Mouse (Mus musculus): ENCODE measurements at regions not wholly inside any gene's neighbourhood (a gene's known extent, or its start where the extent isn't known, plus 50 kb on each side); places are given as distances from the start of the nearest gene placed in this dataset.

- no peak for TF ChIP-seq EP300 (IDR thresholded peaks at IDR 0.05; ENCODE audit: low read length)
- TF ChIP-seq UBTF (IDR thresholded peaks at IDR 0.05; ENCODE audit: low read depth, low read length): no peak
- TF ChIP-seq CTCF (conservative IDR thresholded peaks at IDR 0.05 in 1 of 2, IDR thresholded peaks at IDR 0.05 in 1 of 2; ENCODE audit: low read depth in 2 of 2, low read length in 2 of 2): no peak
- TF ChIP-seq RCOR1 (conservative IDR thresholded peaks at IDR 0.05; ENCODE audit: low read depth, low read length): no peak
- no peak for TF ChIP-seq USF1 (IDR thresholded peaks at IDR 0.05; ENCODE audit: low read depth, low read length)
- TF ChIP-seq POLR2A (IDR thresholded peaks at IDR 0.05; ENCODE audit: low read depth, low read length): no peak
- no peak for TF ChIP-seq ZMIZ1 (IDR thresholded peaks at IDR 0.05; ENCODE audit: low read depth, low read length)
- TF ChIP-seq ETS1 (conservative IDR thresholded peaks at IDR 0.05; ENCODE audit: low read depth, low read length): no peak
- TF ChIP-seq MAFK (IDR thresholded peaks at IDR 0.05; ENCODE audit: insufficient replicate concordance, low read length): no peak
- TF ChIP-seq MYC (IDR thresholded peaks at IDR 0.05; ENCODE audit: low read depth, low read length): no peak
- TF ChIP-seq USF2 (conservative IDR thresholded peaks at IDR 0.05; ENCODE audit: low read depth, low read length): no peak
These were observed 154.4 kb upstream of the Lmcd1 start for GRCm38 (mm10) chr6:112119180-112119579.

All from CH12.LX (cell line).